Mouse (Mus musculus): ENCODE results near the gene Npy4r.

DNA sequence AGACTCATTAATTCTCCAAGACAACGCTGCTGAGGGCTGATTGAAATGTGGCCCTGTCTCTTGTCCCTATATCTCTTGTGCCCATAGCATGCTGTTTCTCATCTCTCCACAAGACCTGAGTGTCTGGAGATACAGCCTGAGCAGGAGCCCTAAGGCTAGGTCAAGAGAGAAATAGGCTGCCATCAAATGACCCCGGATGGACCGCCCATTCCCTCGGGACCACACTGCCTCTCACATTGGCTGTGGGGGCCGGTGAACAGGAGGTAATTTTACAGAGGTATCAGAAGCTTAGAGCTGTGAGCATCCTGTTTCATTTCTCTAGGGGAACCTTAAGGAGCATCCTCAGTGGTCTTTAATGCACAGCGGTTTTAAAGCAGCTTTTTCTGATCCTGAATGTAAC is 21.1 kb downstream of the Npy4r start:
- TF ChIP-seq POLR2A (IDR thresholded peaks at IDR 0.05; ENCODE audit: borderline replicate concordance, control insufficient read depth, low read depth, low read length) (no peak), CTCF (IDR thresholded peaks at IDR 0.05; ENCODE audit: control insufficient read depth, insufficient read depth, low read length) (no peak)

Data from bone marrow, adult 2 months (tissue).